Mouse (Mus musculus) left cerebral cortex, postnatal 4 days (tissue): ENCODE results near the gene Cd99l2. TPM values are rescaled to one million over a fixed set of nuclear protein-coding genes. Genes with fewer than 3 reads are reported as not detected.
"Not testable (repeated sequence)": the region's sequence is repeated elsewhere in the genome, so short reads cannot be mapped to it uniquely, and the experiment has no call there.

Source experiments
- DNase-seq: peaks from one replicate; pipeline ENCODE4 v3.0.0-alpha.2; 2022
- intact Hi-C: fragments of 180-260 bp; cut with DNase I; formaldehyde crosslinking; loops from one replicate; pipeline ENCODE4 v1.15.1; 2025
- total RNA-seq, 2 experiments: library from RNA; stranded (reverse); gene quantifications; 2 replicates each; pipeline ENCODE4 v1.2.3; 2021

Gene Cd99l2
- total RNA-seq = 10 to 100 TPM; 75.9 to 95.1 TPM

DNA sequence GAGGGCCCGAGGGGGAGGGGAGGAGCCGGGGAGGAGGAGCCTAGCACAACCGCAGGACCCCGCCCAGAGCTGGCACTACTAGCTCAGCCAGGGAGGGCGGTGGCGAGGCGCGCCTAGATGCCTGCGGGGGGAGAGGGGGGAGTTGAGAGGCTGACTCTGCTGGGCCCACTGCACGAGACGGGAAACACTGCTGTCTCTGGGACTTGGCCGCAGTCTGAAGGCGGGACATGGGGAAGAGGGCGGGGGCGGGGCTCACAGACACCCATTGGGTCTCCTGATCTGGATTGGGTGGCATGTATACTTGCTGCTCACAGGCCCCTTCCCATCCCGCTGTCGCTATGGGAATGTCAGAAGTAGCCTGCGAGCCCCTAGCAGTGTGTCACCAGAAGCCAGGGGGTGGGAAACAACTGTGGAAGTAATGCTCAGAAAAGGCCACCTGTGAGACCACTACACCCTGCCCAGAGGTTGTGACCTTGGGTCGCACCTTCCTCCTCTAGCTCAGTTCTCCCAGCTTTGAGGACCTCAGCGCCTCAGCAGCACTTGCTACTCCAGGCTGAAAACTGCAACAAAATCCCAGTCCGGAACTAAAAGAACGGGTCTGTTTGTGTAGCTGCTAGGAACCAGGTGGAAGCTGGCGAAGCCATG is at the start of gene Cd99l2:
Gene Cd99l2 (minus strand): TSS at position 216 of the 645 bp plus-strand sequence.
- intact Hi-C loops = no loop called here
- DNase-seq = peak; percentile 91

DNA sequence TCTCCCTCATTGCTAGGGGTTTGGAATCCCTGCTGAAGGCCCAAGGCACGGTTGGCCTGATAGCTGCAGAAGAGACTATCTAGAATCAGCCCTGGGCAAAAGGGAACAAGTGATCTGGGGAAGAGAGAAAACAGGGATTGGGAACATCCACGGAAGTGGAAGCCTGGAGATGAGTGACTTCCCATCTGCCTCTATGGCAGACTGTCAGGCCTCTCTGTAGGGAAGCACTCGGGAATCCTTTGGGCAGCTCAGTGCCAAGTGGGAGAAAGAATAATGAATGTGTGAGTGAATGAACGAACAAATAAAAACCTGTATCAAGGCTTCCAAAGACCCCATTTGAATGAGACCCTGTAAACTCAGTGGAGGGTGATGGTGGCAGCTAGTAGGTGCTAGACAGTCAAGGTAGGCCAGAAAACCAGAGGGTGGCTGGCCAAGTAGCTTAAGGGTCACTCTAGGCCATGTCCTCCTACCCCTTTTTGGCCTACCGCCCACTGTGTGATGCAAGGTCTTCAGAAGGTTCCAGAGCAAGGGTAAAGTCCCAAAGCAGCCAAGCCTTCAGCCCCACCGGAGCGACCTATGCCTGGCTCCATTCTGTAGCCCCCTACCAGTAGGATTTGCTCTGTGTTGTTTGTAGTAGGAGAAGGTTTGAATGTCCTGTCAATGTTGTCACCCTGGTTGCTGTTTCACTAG is 48.3 kb upstream of the Cd99l2 start:
- intact Hi-C loops = no loop called here
- DNase-seq = peak; percentile 3

DNA sequence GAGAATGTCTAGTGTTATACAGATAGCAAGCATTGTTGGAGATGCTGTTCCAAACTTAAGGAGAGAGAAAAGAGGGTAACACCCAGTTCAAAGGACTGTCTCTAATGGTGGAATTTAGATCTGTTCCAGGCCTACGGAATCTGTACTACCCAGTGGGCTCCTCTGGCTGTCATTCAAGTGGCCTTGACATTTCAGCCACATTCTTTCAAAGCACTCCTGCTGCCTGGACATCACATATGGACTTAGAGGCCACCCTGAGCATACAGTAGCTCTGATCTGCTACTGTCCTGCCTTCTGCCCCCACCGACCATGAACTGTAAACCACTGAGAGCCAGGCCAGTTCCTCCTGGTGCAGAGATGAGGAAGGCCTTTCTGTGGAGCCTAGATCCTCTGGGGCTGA is 45.1 kb upstream of the Cd99l2 start:
- intact Hi-C loops = no loop called here
- no peak for DNase-seq

DNA sequence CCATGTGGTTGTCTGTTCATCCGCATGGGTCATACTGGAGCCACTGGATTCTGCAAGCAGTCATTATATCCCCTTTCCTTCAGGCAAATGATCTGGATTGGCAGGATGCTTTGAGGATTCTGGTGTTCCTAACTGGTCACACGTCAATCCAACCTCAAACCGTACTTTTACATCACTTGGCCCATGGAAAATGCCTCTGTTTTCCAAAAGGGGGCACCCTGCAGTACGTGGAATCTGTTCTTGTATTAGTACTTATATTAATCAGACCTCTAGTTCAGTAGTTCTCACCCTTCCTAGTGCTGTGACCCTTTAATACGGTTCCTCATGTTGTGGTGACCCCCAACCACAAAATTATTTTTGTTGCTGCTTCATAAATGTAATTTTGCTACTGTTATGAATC is 41.5 kb upstream of the Cd99l2 start:
- no peak for DNase-seq
- intact Hi-C loops = no loop called here

DNA sequence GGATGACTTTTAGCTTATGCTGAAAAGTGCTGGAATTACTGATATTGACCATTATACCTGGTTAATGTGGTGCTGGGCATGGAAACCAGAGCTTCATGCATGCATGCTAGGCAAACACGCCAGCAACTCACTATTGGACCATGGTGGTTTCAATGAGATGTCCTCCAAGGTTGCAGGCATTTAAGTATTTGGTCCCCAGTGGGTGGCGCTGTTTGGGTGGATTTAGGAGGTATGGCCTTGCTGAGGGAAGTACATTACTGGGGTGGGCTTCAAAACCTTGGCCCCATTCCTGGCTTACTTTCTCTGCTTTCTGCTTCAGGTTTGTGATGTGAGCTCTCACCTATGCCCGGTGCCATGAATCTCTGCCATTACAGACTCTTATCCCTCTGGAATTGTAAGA is 40.0 kb upstream of the Cd99l2 start:
- intact Hi-C loops = no loop called here

DNA sequence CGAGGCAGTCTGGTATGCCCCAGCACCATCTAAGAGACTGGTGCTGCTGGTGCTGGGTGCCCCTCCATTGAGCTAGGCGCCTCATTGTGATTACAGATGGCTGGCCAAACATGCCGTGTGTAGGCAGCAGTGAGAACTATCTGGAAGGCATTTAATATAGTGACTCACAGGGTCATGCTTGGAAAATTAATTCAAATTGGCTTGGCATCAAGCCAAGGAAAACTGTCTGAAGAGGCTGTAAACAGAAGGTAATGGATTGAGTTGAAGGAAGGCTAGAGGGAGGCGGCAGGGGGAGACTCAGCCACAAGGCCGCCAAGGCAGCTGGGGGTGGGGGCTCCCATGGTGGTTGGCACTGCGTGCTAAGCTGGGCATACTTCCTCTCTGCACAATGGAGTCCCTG is 36.0 kb upstream of the Cd99l2 start:
- intact Hi-C loops = no loop called here
- peak; percentile 45 for DNase-seq

More for the DNA sequence above, 40.0 kb upstream of the Cd99l2 start:
- DNase-seq = peak; percentile 2

DNA sequence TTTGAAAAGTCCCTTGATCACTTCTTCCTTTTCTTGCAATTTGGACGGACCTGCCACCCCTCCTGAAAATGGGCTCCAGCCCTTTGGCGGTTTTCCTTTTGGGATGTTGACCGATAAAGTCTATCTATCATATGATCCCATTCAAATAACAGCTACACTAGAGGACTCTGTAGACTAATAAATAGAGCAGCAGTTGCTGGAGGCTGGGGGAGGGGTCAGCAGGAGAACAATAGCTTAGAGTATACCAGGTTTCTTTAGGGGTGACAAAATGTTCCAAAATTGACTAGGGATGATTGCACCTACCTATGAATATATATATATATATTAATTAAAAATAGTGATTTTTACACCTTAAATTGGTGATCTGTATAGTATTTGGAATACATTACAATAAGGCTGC is 35.5 kb upstream of the Cd99l2 start:
- intact Hi-C loops = no loop called here
- DNase-seq = no peak

DNA sequence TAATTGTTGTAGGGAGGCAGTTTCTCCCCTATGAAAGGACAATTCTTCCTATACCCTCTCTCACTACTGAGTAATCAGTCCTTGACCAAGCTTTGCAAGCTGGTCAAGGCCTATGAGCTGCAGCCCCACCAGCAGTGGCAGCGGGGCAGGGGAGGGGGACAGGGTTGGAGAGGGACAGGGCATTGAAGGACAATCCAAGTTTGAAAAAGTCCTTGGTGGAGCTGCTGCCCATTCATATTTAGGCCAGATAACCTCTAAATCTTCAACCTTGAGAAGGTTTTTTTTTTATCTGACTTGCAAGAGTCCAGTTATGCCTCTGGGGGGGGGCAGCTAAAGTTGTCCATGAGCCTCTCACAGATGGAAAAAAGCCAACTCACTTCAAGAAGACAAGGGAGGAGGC is 34.8 kb upstream of the Cd99l2 start:
- DNase-seq = no peak
- intact Hi-C loops = no loop called here

DNA sequence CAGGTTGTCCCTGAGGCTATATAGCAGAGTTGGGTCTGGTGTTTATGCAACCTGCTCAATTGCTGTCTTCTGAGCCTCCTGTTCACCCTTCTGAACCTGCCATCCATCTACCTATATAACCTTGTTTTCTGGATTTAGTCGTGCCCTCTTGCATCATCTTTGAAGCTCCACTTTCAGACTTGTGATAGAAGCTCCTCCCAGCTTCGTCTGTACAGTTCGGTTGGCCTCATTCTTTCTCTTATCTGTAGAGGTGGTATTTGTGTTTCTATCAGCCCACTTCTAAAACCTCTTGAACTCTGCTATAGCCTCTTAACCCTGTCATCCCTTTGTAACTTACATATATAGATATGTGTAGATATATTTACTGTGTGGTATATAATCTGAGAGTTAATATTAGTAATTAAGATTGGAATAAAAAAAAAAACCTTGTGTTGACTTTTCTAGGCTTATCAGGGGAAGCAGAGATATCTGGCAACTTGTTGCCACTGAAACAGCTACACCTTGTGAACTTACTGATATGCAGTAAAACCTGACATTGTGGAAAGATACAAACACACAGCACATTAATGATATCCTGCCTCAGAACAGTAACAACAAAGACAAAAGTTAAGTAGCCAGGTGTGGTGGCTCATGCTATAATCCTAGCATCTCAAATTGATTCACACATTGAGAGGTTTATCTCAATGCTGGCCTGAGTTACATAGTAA is 33.1 kb upstream of the Cd99l2 start:
- intact Hi-C loops = no loop called here
- no peak for DNase-seq

DNA sequence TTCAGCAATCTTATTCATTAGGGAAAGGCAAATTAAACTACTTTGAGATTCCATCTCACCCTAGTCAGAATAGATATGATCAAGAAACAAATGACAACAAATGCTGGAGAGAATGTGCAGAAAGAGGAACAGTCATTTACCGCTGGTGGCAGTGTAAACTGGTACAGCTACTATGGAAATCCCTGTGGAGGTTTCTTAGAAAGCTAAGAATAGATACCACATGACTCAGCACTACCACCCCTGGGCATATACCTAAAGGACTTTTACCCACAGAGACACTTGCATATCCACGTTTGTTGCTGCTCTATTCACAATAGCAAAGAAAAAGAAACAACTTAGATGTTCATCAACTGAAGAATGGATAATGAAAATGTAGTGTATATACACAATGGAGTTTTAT is 31.7 kb upstream of the Cd99l2 start:
- intact Hi-C loops = no loop called here
- no peak for DNase-seq

DNA sequence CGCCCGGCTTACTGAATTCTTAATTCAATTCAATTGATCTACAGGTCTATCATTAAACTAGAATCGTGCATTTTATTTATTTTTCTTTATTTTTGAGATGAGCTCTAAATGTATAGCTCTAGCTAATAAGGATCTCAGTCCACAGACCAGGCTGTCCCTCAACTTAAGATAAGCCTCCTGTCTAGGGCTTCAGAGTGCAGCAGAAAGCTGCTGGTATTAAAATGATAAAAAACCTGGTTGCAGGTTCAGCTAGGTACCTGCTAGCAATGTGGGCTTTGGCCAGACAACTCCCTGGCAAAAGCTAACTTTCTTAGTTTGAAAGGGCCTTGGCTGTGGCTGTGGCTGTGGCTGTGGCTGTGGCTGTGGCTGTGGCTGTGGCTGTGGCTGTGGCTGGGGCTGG is 30.2 kb upstream of the Cd99l2 start:
- intact Hi-C loops = no loop called here
- no peak for DNase-seq

DNA sequence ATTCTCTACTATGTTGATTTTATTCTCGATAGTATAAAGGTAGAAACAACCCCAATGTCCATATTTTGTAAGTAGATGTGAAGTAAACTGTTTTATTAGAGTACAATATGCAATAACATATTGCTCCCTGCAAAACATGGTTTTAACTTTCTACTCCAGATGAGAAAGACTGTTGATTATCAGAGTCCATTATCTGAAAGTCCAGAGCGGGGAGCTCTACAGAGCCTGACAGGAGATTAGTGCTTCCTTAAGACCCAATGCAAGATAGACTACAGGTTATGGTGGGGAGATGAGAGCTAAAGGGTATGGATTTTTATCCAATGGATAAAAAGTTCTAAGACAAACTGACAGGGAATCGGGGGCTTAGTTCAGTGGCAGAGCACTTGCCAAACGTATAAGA is 26.6 kb upstream of the Cd99l2 start:
- DNase-seq = no peak
- intact Hi-C loops = no loop called here

DNA sequence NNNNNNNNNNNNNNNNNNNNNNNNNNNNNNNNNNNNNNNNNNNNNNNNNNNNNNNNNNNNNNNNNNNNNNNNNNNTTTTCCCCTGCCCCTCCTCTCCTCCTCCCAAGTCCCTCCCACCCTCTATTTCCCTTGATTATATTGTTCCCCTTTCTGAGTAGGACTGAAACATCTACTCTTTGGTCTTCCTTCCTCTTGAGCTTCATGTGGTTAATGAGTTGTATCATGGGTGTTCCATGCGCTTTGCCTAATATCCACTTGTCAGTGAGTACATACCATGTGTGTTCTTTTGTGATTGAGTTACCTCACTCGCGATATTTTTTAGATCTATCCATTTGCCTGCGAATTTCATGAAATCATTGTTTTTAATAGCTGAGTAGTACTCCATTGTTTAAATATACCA is 13.9 kb upstream of the Cd99l2 start:
- DNase-seq, intact Hi-C loops: not testable (repeated sequence)

DNA sequence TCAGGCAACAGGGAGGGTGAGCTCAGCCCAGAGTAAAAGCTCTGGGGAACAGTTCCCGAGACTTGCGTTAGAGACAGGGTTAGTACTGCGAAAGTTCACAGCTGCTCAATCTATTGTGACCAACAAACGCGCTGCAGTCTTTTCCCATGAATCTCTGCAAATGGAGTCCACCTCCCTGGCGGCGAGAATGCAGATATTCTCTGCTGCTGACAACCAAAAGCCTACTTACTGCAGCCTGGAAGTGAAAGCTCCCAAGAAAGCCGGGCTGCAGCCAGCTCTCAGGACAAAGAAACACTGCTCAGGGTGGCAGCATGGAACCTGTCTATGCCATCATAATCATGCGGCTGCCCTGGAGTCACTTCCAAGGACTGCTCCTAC is 619 bp upstream of the Cd99l2 start:
- DNase-seq = peak; percentile 28
- intact Hi-C loops = no loop called here

DNA sequence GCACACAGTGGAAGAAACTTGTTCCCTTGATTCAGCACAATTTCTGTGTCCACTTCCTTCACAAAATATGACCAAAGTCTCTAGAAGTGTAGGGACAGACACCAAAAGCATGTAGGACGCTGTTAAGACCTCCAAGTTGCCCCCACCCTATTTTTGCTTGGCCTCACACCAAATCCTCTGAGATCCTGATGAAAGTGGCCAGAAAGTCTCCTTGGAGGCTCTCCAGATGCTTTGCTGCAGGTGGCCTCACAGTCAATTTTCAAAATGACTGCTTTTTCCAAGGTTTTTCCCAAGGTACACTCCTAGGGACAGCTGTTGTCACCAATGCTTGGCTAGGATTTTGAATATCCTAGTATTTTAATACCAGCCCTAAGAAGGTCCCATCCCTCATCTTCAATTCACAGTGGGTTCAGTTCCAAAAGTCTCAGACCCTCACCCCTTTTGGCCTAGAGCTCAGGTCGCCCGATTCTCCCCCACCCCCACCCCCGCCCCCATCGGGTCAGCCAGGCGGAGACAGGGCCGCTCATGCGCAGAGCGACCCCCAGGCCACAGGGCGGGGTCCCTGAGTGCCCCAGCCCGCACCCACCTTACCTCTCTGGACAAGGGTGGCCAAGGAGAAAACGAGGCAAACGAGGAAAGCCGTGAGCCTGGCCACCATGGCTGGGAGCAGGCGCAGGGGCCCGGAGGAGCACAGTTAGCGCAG is 567 bp downstream of the Cd99l2 start:
- DNase-seq = peak; percentile 6
- intact Hi-C loops = no loop called here

DNA sequence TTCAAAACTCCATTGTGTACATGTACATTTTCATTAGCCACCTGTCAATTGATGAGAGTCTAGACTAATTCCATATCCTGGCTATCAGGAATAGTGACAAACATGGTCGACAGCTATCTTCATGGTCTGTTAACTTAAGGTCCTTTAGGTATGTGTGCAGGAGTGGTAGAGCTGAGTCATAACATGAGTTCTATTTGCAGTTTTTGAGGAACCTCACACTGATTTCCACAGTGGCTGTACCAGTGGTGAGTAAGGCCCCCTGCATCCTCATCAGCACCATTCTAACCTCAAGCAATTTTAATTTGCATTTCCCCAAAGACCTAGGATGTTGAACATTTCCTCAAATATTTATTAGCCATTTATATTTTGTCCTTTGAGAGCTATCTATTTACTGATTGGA is 3.3 kb downstream of the Cd99l2 start:
- intact Hi-C loops = no loop called here
- no peak for DNase-seq

DNA sequence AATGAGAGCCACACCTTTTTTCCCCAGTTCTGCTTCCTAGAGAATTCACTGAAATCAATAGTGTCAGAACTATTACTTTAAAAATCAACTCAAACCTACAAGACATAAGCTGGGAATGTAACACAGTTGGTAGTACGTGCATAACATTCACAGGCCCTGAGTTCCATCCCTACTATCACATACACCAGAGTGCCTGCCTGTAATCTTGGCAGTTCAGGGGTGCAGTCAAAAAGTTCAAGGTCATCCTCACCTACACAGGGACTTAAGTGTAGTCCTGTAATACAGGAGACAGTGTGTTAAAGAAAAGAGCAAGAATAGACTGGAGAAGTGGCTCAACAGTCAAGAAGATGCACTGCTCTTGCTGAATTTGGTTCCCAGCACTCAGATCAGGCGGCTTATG is 10.4 kb downstream of the Cd99l2 start:
- DNase-seq = no peak
- intact Hi-C loops = no loop called here

DNA sequence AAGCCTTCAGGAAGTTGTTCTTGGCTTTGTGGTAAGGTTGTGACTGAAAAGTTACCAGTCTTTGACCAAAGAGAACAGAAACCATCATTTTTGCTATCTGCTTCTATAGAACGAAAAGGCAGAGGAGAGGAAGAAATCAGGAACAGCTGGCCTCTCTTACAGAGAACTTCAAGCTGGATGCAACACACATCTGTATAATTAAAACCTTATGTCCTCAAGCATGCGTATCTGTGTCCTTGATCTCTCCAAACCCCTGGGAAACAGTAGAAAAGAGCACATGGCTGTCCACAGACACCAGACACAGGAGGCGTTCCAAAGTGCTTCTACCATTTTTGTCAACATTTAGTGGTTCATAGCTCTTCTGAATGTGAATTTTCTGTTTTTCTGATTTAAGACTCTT is 16.7 kb downstream of the Cd99l2 start:
- DNase-seq = no peak
- intact Hi-C loops = no loop called here

DNA sequence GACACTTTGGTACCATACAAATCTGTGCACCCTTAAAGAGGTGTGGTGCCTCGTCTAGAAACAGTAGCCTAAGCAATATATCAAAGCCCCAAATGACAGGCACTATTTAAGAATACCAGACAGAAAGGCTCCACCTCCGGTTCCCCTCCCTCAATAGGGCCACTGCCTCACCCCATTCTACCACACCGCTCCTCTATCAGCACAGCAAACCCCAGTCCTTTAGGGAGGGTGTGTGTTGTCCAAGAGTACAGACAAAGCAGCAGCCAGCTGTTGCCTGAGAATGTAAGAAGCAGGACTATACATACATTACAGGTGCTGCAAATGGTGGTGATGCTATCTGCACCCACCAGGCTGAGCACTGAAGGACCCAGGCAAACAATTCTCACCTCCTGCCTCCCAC is 17.2 kb downstream of the Cd99l2 start:
- no peak for DNase-seq
- intact Hi-C loops = no loop called here

DNA sequence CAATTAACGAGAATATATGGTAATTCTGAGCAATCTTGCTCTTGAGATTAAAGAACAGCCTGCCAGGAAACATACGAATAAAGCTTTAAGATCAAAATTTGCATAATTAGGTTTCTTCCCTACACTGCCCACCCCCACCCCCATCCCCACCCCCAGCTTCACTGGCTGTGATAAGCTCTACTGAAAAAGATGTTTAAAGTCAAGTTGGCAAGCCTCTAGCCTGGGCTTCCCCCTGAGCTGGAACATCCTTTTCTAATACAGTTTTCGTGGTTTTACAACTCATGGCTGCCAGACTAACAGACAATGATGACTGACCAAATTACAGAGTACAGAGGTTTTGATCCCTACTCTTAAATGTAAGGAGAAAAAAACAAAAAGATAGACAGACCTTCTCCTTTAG is 17.6 kb downstream of the Cd99l2 start:
- intact Hi-C loops = no loop called here
- no peak for DNase-seq

DNA sequence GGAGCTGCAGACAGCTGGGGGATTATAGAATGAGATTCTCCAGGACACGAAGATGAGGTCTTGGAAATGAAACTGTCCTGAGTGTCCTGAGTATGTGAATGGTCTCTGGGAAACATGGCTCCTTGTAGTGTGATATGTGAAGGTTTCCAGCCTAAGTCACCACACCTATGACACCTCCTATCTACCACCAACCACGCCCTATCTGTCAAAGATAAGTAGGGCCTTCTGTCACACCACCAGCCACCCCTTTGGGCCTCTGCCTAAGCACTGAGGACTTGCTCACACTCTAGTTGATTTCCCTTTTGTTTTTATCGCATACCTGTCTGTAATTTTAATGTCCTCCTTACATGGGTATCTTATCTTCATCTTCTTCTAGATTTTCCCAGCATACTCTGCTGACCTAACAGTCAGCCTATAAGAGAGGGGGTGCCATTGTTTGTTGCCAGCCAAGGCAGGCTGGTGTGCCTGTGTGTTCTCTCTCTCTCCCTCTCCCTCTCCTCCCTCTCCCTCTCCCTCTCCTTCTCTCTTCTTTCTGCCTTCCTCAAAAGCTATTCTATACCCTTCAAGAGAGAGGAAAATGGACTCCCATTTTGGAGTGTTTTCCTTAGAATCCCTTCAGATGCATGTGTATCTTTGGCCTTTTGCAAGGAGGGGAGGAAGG is 18.2 kb downstream of the Cd99l2 start:
- intact Hi-C loops = no loop called here
- no peak for DNase-seq
